Mouse (Mus musculus): ENCODE measurements around the gene R3hdml.

DNA sequence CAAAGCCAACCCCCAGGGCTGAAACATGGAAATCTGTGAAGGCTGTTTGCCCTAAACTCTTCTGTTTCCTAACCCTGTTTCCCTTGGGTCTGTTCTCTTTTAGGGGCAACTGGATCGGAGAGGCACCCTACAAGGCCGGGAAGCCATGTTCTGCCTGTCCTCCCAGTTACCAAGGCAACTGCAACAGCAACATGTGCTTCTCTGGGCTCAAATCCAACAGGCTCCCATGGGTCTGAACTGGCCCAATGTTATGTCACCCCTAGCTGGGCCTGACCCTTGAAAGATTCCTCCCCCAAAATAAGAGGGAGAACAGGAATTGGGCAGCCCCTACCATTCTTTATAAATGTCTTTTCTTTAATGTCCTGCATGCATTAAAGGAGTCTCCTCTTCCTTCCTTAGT is 10.1 kb downstream of the R3hdml start:
- TF ChIP-seq GATA1 (IDR thresholded peaks at IDR 0.05; ENCODE audit: borderline replicate concordance, low read length) (no peak), CTCF (IDR thresholded peaks at IDR 0.05; ENCODE audit: low read depth, low read length) (no peak)

Measured in G1E (cell line).